Mouse (Mus musculus) monocyte, adult 2 months (primary cell): ENCODE results near the gene Ccr8.

Experiments
- DNase-seq, 2 experiments: peaks; one replicate each; pipeline ENCODE4 v3.0.0; 2022; ENCODE audit warnings: low spot score in 2 of 2, low read depth in 1 of 2

Ccr8 gene

DNA sequence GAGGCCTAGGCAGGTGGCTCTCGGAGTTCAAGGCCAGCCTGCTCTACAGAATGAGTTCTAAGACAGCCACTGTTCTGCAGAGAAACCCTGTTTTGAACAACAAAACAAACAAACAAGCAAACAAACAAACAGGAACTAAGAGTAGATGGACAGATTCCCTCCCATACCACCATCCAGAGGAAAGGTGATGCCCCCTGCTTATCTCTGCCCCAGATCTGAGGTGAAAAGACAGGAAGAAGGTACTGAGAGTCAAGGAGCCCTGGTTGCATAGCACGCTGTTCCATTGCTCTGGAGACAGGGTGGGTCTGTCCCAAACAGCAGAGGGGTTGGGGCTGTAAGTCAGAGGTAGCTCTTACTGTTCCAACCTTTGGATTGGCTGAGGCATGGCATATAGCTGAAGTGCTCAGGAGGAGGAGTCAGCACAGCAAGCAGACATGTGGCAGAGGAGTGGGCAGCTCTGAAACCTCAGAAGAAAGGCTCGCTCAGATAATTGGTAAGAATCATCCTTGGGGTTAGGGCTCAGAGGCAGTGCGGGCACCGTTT lies at the start of gene Ccr8:
Gene Ccr8, plus strand, starts transcription at position 419 of the 543 bp plus-strand sequence.
- DNase-seq: no peak

GRCm38 (mm10) chr9:120043115-120043514 lies 48.8 kb upstream of the Ccr8 start:
- DNase-seq: peak; percentile 38 to 64

DNA sequence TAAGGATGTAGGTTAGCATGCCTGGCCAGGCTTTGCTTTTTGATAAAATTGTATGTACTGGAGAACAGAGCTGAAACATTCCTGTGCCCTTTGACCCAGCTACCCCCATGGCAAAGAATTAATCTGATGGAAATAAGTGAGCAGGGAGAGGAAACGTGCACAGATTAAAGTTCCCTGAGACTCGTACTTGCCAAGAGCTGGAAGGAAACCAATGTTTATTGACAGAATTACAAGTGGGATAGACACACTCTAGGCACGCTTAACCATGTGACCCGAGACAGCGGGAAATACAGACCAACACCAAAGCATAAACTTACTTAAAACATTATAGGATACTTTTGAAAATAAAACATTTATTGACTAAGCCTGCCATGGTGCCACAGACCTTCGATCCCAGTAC lies 43.4 kb upstream of the Ccr8 start:
- no peak for DNase-seq

GRCm38 (mm10) chr9:120049407-120049806 lies 42.5 kb upstream of the Ccr8 start:
- no peak for DNase-seq

DNA sequence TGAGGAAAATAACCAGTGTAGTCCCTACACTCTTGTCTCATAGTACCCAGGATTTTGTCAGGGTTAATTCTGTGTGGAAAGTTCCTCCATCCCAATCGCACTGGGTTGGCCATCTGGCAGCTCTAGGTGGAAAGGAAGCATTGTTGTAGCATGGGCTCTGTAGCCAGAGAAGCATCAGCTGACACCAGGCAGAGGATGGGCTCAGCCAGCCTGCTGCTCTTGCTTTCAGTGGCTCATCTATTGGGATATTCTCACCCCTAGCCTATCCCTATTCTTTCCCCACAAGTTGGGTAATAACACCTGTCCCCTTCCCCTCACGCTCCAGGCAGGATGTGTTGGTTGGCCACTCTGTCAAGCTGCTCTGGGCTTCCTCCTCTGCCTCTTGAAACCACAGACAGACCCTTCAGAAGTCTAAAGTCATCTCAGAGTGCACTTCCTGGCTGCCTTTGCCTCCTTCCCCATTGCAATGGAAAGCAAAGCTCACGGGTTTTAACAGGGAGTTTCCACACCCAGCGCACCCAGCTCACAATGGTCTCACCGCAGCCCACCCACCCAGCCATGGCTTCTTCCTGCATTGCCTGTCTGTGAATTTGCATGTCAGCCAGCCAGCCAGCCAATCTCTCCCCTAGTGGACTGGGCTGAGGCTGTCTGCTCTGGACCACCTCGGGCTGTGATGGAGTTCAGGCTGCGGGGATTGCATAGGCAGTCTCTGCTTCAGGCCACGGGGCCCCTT lies 37.2 kb upstream of the Ccr8 start:
- DNase-seq: peak; percentile 46 to 75

GRCm38 (mm10) chr9:120056201-120056600 lies 35.7 kb upstream of the Ccr8 start:
- DNase-seq: no peak

GRCm38 (mm10) chr9:120058730-120059129 lies 33.2 kb upstream of the Ccr8 start:
- peak; percentile 61 to 67 for DNase-seq

- DNase-seq: no peak
These were observed 27.6 kb upstream of the Ccr8 start for GRCm38 (mm10) chr9:120064317-120064716.

DNA sequence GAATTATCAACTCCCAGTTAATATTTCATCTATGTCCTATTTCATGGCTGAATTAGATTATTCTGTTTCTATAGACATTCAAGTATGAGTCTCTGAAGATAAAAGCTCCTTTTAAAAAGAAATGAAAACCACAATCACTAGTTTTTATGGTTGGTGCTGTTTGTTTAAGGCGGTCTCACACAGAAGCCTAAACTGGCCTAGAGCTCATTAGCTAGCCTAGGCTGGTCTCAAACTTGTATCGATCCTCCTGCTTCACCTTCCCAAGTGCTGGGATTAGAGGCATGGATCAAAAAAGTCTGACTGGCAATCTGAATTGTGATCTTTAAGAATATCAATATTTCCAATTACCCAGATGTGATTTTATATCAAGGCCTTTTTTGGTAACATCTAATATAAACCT lies 24.3 kb upstream of the Ccr8 start:
- DNase-seq: no peak

- peak in 1 of 2 experiments; percentile 39 for DNase-seq
These were observed 23.9 kb upstream of the Ccr8 start for GRCm38 (mm10) chr9:120068047-120068446.

DNA sequence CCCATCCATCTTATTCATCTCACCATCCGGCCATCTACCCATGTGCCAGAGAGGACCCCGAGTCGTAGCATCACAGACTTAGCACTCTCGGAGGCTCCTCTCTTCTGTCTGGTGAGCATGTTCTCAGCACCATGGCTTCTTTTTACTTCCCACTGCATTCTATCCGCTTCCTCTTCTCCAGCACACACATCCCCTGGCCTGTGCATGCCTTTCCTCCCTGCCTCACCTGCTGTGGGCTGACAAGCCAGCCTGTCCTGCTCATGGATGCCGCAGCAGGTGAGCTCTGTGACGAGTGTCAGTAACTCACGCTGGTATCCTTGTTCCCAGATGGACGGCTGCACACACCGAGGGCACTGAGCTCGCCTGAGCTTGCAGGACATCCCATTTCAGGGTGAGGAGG lies 22.1 kb upstream of the Ccr8 start, which contains the start of gene Cx3cr1:
Gene Cx3cr1, minus strand, starts transcription at position 101 of the 400 bp plus-strand sequence.
- no peak for DNase-seq

- no peak for DNase-seq
These were observed 20.7 kb upstream of the Ccr8 start for GRCm38 (mm10) chr9:120071251-120071650.

DNA sequence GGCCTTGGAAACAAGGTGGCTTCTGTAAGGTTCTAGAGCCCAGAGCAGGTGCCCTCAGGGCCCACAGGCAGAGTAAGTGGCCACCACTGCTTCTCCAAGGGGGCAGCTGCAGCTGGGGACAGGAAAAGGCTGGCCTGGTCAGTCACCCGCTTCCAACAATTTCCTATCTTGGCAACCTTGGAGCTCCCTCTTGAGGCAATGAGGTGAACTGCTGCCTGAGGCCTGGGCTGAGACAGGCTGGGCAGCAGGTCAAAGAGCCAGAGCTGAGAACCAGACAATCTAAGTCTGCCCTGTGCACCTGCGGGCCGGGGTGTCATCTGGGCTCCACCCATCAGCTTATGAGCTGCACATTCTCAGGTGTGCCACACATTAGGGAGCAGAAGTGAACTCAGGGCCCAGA lies 18.7 kb upstream of the Ccr8 start:
- DNase-seq: peak; percentile 50 to 77

GRCm38 (mm10) chr9:120074516-120074915 lies 17.4 kb upstream of the Ccr8 start:
- DNase-seq: no peak

- DNase-seq: no peak
These were observed 13.7 kb upstream of the Ccr8 start for GRCm38 (mm10) chr9:120078241-120078640.

- DNase-seq: no peak
These were observed 12.0 kb upstream of the Ccr8 start for GRCm38 (mm10) chr9:120079901-120080300.

DNA sequence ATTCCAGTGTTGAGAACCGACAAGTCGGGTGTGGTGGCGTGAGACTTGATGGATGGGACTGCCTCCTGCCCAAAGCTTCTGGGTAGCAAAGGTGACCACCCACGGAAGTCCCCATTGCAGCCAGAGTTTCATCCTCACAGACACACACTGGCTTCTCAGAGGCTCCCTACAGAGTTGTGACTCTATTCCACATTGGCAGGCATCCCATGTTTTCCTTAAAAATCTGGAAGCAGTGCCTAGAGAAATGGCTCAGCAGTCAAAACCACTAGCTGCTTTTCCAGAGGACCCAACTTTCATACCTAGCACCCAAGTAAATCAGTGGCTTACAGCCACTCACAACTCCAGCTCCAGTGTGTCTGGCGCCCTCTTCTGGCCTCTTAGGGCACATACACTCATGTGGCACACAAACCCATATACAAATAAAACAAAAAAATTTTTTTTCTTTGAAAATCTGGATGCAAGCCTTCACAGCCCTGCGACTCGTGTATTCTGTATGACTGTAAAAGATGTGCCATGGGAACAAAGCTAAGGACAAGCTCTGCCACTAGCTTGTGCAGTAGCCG lies 11.3 kb upstream of the Ccr8 start:
- DNase-seq: no peak

GRCm38 (mm10) chr9:120081247-120081646 lies 10.7 kb upstream of the Ccr8 start:
- DNase-seq: no peak

DNA sequence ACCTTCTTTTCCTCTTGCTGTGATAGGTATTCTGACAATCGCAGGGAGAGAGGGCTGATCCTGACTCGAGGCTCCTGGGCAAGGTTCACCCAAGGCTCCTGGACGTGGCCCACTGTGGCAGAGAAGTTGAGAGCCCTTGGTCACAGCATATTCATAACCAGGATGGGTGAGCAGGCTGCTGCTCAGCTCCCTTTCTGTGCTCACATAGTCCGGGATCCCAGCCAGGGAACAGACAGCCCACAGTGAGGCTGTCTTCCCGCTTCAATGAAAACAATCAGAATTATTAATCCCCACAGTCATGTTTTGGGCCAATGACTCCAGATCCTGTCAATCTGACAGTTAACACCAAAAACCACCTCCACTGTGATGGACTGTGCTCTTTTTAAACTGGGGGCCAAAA lies 9.9 kb upstream of the Ccr8 start:
- DNase-seq: no peak

GRCm38 (mm10) chr9:120082691-120083090 lies 9.2 kb upstream of the Ccr8 start:
- DNase-seq: no peak

DNA sequence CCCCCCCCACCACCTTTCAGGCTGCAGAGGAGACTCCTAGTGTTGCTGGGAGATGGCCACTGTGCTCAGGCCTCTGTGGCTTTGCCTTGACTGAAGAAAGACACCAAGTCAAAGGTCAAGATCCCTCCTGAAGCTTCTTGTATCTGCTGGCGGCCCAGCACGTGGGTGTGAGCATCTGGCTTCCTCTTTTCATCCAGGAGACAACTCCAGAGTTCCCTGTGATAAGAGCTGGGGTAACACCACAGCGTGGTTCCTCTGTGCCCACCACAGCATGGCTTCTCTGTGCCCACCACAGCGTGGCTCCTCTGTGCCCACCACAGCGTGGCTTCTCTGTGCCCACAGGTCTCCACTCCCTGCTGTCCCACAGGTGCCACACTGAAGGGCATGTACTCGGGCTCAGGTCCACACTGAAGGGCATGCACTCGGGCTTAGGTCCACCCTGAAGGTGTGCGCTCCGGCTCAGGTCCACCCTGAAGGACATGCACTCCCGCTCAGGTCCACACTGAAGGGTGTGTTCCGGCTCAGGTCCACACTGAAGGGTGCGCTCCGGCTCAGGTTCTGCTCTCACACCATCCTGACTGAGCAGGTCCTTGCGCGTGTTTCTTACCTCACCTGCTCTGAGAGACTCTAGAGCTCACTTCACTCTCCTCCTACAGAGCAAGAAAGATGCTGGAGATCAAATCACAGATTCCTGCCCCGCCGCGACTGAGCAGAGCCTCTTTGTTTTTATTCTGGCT lies 8.6 kb upstream of the Ccr8 start:
- peak in 1 of 2 experiments; percentile 13 for DNase-seq

DNA sequence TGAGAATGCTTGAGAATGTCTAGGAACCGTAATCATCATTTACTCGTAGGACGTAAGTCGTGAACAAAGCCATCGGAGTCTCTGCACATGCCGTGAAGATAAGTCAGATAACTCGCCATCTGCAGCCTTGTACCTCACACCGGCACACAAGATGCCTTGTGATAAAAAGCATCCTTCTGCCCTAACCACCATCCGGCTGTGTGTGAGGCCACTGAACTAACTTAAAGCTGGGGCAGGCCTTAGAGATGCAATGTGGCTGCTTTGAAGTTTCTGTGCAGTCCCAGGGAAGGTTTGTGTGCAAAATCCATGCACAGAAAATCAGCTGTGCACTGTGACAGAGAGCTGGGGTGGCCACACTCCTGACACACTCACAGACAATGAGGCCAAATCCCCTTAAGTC lies 7.5 kb upstream of the Ccr8 start:
- DNase-seq: no peak
